Mouse (Mus musculus): ENCODE measurements at regions not wholly inside any gene's neighbourhood (a gene's known extent, or its start where the extent isn't known, plus 50 kb on each side); places are given as distances from the start of the nearest gene placed in this dataset.

GRCm38 (mm10) chr14:98505321-98505720 is 335.8 kb upstream of the Dach1 start:
- no peak for TF ChIP-seq CTCF (IDR thresholded peaks at IDR 0.05; ENCODE audit: low read depth)
- WGBS = 78% methylated on average over 6 of the region's 6 CpGs
- H3K4me1 ChIP-seq (ENCODE audit: insufficient read depth, low read length) = no peaks in the 10 kb centered on the region
- H3K4me3 ChIP-seq (ENCODE audit: low read length) = no peak overlapping the region
- H3K27me3 ChIP-seq (ENCODE audit: insufficient read depth, low read length) = no peaks in the 10 kb centered on the region
- no peak for ATAC-seq
- H3K27ac ChIP-seq = no peak overlapping the region
- H3K9ac ChIP-seq (replicated peaks; ENCODE audit: low read length) = no peak overlapping the region
- no peaks in the 10 kb centered on the region for H3K36me3 ChIP-seq (ENCODE audit: insufficient read depth, low read length)
- H3K4me2 ChIP-seq (ENCODE audit: low read depth, low read length) = no peak overlapping the region
- no peaks in the 10 kb centered on the region for H3K9me3 ChIP-seq (ENCODE audit: low read length)
- no peak for DNase-seq (ENCODE audit: low spot score)

DNA sequence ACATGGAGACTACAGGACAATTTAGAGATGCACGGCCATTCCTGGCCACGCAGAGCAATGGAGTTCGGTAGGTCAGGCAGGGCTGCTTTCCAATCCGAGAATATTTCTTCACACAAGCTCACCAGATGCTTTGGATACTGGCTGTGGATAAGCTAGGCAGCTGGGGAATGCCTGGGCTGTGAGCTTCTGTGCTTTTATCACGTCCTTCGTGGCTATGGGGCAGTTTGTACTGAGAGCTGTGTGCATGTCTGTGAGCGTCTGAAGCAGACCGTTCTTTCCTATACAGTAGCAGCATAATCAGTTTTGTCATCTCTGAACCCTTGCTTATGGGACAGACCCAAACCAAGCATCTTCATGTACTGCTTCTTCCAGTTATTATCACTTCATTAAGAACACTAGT is 307.9 kb upstream of the Dach1 start:
- no peaks in the 10 kb centered on the region for H3K9me3 ChIP-seq (ENCODE audit: low read length)
- ATAC-seq (no peak), DNase-seq (ENCODE audit: low spot score) (no peak)
- no peak overlapping the region for H3K9ac ChIP-seq (replicated peaks; ENCODE audit: low read length)
- H3K27ac ChIP-seq = no peak overlapping the region
- H3K27me3 ChIP-seq (ENCODE audit: insufficient read depth, low read length) = no peaks in the 10 kb centered on the region
- no peak overlapping the region for H3K4me2 ChIP-seq (ENCODE audit: low read depth, low read length)
- H3K4me1 ChIP-seq (ENCODE audit: insufficient read depth, low read length) = no peaks in the 10 kb centered on the region
- TF ChIP-seq CTCF (IDR thresholded peaks at IDR 0.05; ENCODE audit: low read depth) = no peak
- WGBS = 90% methylated on average over 8 of the region's 8 CpGs
- no peaks in the 10 kb centered on the region for H3K36me3 ChIP-seq (ENCODE audit: insufficient read depth, low read length)
- H3K4me3 ChIP-seq (ENCODE audit: low read length) = no peak overlapping the region

- Histone ChIP-seq H3K36me3 (ENCODE audit: insufficient read depth, low read length) (no peaks in the 10 kb centered on the region), H3K27ac (no peak overlapping the region), H3K27me3 (ENCODE audit: insufficient read depth, low read length) (no peaks in the 10 kb centered on the region), H3K4me3 (ENCODE audit: low read length) (no peak overlapping the region), H3K9ac (replicated peaks; ENCODE audit: low read length) (no peak overlapping the region), H3K4me1 (ENCODE audit: insufficient read depth, low read length) (no peaks in the 10 kb centered on the region), H3K4me2 (ENCODE audit: low read depth, low read length) (no peak overlapping the region), H3K9me3 (ENCODE audit: low read length) (no peaks in the 10 kb centered on the region)
- DNase-seq (ENCODE audit: low spot score) (peak; percentile 75), ATAC-seq (no peak)
- WGBS = 29% methylated on average over 5 of the region's 5 CpGs
- no peak for TF ChIP-seq CTCF (IDR thresholded peaks at IDR 0.05; ENCODE audit: low read depth)
Observed at GRCm38 (mm10) chr14:98471803-98472509, 302.4 kb upstream of the Dach1 start.

GRCm38 (mm10) chr14:98454461-98454860 is 284.9 kb upstream of the Dach1 start:
- no peak for DNase-seq (ENCODE audit: low spot score)
- TF ChIP-seq CTCF (IDR thresholded peaks at IDR 0.05; ENCODE audit: low read depth) = no peak
- H3K4me2 ChIP-seq (ENCODE audit: low read depth, low read length) = no peak overlapping the region
- H3K9me3 ChIP-seq (ENCODE audit: low read length) = no peaks in the 10 kb centered on the region
- no peaks in the 10 kb centered on the region for H3K27me3 ChIP-seq (ENCODE audit: insufficient read depth, low read length)
- no peak overlapping the region for H3K4me3 ChIP-seq (ENCODE audit: low read length)
- H3K27ac ChIP-seq = no peak overlapping the region
- ATAC-seq = no peak
- H3K4me1 ChIP-seq (ENCODE audit: insufficient read depth, low read length) = no peaks in the 10 kb centered on the region
- 82% methylated on average over 1 of the region's 1 CpGs for WGBS
- H3K36me3 ChIP-seq (ENCODE audit: insufficient read depth, low read length) = no peaks in the 10 kb centered on the region
- H3K9ac ChIP-seq (replicated peaks; ENCODE audit: low read length) = no peak overlapping the region

- Histone ChIP-seq H3K36me3 (ENCODE audit: insufficient read depth, low read length) (no peaks in the 10 kb centered on the region), H3K9ac (replicated peaks; ENCODE audit: low read length) (no peak overlapping the region), H3K27ac (no peak overlapping the region), H3K27me3 (ENCODE audit: insufficient read depth, low read length) (no peaks in the 10 kb centered on the region), H3K4me2 (ENCODE audit: low read depth, low read length) (no peak overlapping the region), H3K9me3 (ENCODE audit: low read length) (no peaks in the 10 kb centered on the region), H3K4me1 (ENCODE audit: insufficient read depth, low read length) (no peaks in the 10 kb centered on the region), H3K4me3 (ENCODE audit: low read length) (no peak overlapping the region)
- 87% methylated on average over 6 of the region's 6 CpGs for WGBS
- no peak for TF ChIP-seq CTCF (IDR thresholded peaks at IDR 0.05; ENCODE audit: low read depth)
- DNase-seq (ENCODE audit: low spot score) (no peak), ATAC-seq (no peak)
Observed at GRCm38 (mm10) chr14:98452191-98452590, 282.6 kb upstream of the Dach1 start.

DNA sequence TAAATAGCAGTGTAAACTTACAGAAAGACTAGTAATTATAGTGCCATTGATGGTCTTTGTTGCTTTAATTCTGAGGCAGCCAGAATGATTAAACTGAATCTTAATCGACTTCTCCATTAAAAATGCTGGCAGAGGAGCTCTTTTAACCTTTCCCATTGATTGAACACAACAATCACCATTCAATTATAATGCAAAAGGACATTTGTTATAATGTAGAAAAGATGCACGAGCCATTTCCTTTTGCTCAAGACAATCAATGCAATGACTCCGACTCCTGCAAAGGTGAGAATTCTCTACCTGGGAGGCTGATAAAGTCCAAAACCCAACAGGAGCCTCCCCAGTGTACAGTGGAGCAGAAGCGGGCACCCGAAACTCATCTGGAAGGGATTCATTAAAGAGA is 280.0 kb upstream of the Dach1 start:
- Histone ChIP-seq H3K4me2 (ENCODE audit: low read depth, low read length) (no peak overlapping the region), H3K36me3 (ENCODE audit: insufficient read depth, low read length) (no peaks in the 10 kb centered on the region), H3K9ac (replicated peaks; ENCODE audit: low read length) (no peak overlapping the region), H3K4me1 (ENCODE audit: insufficient read depth, low read length) (no peaks in the 10 kb centered on the region), H3K4me3 (ENCODE audit: low read length) (no peak overlapping the region), H3K27me3 (ENCODE audit: insufficient read depth, low read length) (no peaks in the 10 kb centered on the region), H3K27ac (no peak overlapping the region), H3K9me3 (ENCODE audit: low read length) (no peaks in the 10 kb centered on the region)
- TF ChIP-seq CTCF (IDR thresholded peaks at IDR 0.05; ENCODE audit: low read depth) = no peak
- no peak for ATAC-seq
- 74% methylated on average over 5 of the region's 5 CpGs for WGBS
- DNase-seq (ENCODE audit: low spot score) = no peak

- H3K9ac ChIP-seq (replicated peaks; ENCODE audit: low read length) = no peak overlapping the region
- WGBS = 76% methylated on average over 3 of the region's 3 CpGs
- no peaks in the 10 kb centered on the region for H3K27me3 ChIP-seq (ENCODE audit: insufficient read depth, low read length)
- no peaks in the 10 kb centered on the region for H3K36me3 ChIP-seq (ENCODE audit: insufficient read depth, low read length)
- H3K4me2 ChIP-seq (ENCODE audit: low read depth, low read length) = no peak overlapping the region
- no peak for TF ChIP-seq CTCF (IDR thresholded peaks at IDR 0.05; ENCODE audit: low read depth)
- DNase-seq (ENCODE audit: low spot score) = no peak
- no peak overlapping the region for H3K27ac ChIP-seq
- no peak overlapping the region for H3K4me3 ChIP-seq (ENCODE audit: low read length)
- no peaks in the 10 kb centered on the region for H3K9me3 ChIP-seq (ENCODE audit: low read length)
- no peak for ATAC-seq
- H3K4me1 ChIP-seq (ENCODE audit: insufficient read depth, low read length) = no peaks in the 10 kb centered on the region
Observed at GRCm38 (mm10) chr14:98442411-98442810, 272.8 kb upstream of the Dach1 start.

All from hindbrain, postnatal 0 days (tissue).